Mouse (Mus musculus) common myeloid progenitor, adult 5-6 weeks (primary cell): ENCODE results near the gene Ift52. TPM values are rescaled to one million over a fixed set of nuclear protein-coding genes. Genes with fewer than 3 reads are reported as not detected.

ENCODE experiments used
- ATAC-seq: replicated peaks from 2 replicates; pipeline ENCODE4 v1.8.0; 2016; ENCODE audit warnings: low read depth, mild to moderate bottlenecking, moderate TSS enrichment, inconsistent platforms; ENCODE audit not compliant: poor library complexity, severe bottlenecking
- total RNA-seq: library from RNA; stranded (forward); fragments of 200-1000, 187-1606 nt; gene quantifications from 2 replicates; pipeline ENCODE4 v1.2.3, GENCODE M21; 2017

The Ift52 gene
- 24.3 and 29.8 TPM in 2 replicates for total RNA-seq

DNA sequence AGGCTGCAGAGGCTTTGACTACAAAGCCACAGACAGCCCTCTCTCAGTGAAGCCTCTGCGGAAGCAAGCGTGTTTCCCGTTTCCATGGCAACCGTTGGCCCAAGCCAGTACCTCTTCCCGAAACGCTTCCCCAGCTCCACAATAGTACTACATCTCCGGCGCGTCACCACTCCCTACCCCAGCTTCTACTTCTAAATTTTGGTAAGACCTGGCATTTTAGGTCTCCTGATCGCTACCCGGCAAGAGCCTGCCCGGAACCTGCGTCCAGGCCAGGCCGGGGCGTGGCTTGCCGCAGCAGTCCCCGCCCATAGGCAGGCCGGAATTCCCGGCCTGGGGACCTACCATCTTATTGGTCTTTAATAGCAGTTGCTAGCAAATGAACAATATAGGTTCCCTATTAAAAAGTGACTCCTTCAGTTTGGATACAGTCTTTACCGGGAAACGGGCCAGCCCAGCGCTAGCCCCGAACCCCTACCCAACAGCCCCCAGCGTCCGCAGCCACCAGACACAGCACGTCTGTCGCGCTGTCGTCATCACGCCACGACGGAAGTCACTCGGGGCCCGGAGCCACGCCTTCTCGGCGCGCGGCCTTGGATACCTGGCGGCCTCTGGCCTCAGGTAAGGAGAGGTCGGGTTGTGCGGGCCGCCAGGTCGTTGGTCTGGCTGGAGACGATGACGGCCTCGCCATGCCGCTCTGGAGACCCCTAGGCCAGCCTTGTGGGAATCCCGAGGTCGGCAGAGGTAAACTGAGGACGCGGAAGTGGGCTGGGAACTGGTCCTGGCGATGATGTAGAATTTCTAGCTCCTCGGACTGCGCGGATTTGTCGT, at the start of gene Ift52:
TSS of gene Ift52 (plus strand) at position 439 of the 828 bp plus-strand sequence.
- ATAC-seq = peak; percentile 95

DNA sequence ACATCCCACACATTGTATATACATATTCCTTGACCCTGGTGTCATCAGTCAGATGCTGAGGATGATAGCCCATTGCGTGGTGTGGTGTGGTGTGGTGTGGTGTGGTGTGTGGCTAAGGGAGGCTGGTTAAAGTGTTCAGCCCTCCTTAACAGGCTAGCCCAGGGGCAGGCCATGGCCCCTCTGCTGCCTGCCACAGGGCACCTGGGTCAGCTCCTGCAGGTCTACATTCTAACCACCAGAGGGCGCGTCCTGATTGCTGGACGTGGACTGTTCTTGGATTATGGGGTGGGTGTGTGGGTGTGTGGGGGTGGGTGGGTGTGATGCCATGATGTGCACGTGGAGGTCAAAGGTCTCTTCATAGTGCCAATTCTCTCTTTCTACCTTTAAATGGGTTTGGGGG, 48.8 kb upstream of the Ift52 start:
- ATAC-seq = peak; percentile 84

DNA sequence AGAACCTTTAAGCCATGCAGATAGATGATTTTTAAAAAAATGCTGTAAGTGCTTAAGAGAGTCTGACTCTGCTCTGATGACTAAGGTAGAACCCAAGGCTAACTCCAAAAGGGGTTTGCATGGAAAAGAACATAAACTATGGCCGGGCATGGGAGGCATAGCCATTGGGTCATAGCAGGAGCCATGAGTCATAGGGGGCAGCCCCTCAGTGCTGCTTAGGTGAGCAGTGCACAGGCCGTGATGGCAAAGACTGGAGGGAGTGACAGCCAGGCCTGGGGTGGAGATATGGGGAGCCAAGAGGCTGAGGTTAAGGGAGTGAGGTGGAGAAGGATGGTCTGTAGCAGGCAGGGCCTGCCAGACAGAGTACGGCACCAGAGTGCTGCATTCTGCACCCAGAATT, 48.1 kb upstream of the Ift52 start:
- no peak for ATAC-seq

DNA sequence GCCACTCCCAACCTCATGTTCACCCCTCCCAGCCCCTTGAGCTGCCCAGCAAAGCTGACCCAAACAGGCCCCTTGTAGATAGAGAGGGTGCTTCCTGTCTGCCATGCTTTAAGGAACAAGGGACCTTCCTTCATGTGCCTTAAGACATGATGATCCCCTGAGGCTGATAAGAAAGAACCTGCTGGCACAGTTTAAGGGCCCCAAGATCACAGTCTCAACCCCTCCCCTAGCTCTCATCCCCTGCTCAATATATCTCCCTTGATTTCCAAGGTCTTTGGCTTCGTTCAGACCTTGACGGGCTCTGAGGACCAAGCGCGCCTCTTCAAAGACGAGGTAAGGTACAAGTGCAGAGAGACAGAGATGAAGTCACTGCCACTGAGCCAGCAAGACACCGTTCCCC, 46.3 kb upstream of the Ift52 start:
- no peak for ATAC-seq

DNA sequence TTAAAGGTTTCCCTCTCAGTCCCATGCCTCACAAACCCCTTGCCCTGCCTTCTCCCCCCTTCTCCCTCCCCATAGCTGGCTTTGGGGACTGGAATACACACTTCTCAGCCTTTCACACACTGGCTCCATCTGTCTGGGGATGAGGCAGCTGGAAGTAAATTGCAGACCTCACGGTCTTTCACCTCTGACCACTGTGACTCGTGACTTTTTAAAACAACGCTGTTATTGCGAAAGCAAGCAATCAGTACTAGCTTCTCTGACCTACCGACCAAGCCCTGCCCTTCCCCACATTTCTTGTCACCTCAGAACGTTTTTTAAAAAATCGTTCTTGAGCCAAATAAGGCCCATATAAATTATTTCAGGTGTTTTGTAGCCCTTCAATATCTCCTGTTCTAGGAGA, 44.4 kb upstream of the Ift52 start:
- ATAC-seq = no peak

DNA sequence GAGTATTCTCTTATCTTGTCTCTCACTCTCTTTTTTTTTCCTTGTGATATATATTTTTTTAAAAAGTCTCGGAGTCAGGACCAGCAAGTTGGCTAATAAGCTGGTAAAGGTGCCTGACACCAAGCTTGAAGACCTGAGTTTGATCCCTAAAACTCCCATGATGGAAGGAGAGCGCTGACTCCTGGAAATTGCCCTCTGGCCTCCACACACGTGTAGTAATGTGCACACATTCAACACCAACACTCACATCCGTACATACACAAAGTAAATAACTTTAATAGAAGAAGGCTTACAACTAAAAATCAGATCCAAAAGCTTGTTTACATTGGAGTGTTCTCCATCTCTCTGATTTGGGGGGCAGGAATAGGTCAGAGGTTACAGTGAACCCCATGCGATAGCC, 43.9 kb upstream of the Ift52 start:
- ATAC-seq = no peak

DNA sequence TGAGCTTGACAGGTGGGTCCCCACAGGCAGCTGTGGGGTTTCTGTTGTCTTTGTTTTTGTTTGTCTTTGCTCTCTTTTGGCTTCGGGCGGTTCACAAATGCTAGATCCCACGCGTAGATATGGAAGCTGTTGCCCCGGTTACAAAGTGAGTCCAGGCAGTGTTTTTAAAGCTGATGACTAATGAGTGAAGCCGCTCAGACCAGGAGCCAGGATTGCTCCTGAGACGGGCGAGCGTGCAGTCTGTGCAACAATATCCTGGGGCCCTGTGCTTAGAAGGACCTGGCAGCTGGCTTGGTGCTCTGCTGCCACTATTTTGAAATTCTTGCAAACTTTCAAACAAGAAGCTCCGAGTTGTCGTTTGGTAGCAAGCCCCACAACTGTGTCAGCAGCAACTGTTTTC, 43.5 kb upstream of the Ift52 start:
- no peak for ATAC-seq

DNA sequence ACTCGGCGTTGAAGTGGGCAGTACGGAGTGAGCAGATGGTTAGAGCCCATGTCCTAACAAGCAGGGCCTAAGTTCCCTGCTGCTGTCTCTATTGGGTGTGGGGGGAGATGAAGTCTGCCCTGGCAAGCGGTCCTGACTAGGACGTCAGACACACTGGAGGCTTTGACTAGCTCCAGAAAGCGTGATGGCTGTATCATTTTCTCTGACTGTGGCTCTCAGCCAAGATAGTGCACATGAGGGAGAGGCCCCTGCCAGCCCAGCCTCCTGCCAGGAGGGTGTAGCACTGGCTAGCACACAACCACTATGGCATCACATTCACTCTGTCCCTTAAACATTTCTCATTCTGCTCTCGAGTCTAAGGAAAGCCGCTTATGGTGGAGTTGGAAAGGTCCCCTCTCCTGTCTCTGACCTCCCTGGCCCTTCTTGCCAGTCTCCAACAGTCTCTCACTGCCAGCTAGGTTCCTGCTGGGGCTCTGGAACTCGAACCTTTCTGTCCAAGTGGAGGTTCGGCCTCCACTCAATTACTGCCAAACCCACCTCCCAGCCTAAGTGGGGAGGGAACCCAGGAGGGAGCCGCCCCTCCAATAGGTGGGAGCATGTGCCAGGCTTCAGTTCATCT, 41.9 kb upstream of the Ift52 start:
- no peak for ATAC-seq

DNA sequence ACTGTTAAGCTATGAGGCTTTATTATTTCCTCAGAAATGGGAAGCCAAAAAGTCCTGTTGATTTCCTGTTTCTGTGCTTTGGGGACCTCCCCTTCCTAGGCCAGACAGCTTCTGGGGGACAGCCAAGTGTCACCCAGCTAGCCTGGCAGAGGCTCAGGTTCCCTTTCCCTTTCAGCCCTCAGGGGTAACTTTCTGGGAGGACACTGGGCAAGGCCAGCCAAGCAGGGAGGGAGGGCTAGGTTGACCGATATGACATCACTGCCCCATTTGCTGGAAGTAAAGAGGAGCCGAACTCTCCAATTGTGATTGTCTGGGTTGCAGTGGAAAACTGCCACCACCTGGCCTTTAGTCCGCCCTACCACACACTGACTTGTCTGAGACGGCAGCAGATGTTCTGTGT, 41.2 kb upstream of the Ift52 start:
- ATAC-seq = peak; percentile 88

DNA sequence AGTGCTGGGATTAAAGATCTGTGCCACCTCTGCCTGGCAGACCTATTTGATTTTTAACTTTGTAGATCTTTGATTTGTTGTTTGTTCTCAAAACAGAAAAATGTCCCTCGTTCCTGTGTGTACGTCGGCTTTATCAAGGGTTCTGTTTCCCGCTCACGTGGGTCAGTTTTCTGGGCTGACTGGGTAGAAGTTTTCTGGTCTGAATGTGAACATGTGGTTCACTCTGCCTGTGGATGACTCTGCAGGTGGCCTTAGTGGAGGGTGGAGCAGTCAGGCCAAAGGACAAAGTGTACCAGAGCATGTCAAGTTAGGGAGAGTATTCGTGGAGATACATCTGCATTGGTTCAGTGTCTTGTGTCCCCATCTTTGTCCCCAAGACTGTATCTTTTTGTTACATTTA, 32.8 kb upstream of the Ift52 start:
- no peak for ATAC-seq

DNA sequence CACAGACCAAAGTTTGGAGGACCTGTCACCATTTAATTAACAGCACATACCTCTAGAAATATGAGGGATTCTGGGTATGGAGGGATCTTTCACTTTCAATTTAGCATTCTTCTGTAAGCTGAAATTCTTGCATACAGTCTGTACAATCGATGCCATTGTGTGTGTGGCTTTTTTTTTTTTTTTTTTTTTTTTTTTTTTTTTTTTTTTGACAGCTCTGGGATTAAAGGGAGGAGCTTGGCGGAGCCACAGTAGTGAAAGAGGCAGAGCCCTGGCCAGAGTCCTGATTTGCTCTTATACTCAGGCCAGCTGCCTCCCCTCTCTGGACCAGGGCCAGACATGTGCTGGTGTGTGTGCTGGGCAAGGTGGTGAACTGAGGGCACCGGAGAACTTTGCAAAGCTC, 31.2 kb upstream of the Ift52 start:
- ATAC-seq = no peak

DNA sequence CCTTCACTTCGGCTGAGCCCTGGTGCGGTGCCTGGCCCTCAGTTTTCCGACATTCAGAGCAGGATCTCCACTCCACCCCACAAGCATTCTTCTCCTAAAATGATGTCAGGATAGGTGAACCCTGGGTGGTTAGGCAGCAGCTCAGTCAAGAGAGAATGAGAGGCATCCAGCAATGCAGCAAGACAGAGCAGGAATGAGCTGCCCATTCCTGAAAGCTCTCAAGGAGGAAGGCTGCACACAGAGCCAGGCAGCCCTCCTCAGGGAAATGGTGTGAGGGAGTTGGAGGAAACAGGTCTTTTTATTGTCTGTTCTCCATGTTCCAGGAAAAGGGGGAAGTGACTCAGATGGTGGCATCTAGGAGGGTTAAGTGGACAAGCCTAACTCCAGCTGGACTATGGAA, 30.4 kb upstream of the Ift52 start:
- no peak for ATAC-seq

DNA sequence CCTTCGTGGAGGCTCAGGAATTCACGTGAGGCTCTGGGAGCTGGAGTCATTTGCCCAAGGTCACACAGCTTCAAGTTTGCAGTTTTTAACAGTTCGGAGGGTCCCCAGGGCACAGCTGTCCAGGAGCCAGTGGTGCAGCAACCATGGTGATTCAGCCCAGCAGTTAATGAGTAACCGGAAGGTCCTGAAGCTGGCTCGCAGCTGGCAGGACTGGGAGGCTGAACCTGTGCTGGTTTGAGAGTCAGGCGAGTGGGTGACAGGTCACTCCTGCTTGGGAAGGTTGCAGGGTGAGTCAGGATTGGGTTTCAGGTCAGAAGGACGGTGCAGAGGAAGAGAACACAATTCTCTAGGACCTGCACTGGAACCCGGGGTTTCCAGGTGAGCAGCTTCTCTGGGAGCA, 29.9 kb upstream of the Ift52 start, which contains the start of gene Sgk2:
TSS of gene Sgk2 (plus strand) at position 113 of the 400 bp plus-strand sequence.
- ATAC-seq = no peak

DNA sequence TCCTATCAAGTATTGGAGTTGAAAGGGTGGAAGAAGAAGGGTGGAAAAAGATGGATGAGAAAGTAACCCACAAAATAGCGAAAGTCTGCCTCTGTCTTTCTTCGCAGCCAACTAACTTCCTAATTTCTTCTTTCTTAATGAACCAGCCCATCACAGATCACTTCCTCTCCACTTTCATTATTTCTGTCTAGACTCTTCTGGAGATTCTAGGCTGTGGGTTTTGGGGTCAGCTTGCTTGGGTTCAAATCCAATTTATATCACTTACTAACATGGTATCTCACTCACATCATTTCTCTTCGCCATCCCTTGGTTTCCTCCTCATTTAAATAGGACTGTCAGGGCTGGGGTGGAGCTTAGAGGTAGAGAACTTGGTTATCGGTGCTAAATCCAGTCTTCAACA, 28.9 kb upstream of the Ift52 start:
- ATAC-seq = 0 out of 2 replicates have a peak, but pooled peaks have one; percentile 22

DNA sequence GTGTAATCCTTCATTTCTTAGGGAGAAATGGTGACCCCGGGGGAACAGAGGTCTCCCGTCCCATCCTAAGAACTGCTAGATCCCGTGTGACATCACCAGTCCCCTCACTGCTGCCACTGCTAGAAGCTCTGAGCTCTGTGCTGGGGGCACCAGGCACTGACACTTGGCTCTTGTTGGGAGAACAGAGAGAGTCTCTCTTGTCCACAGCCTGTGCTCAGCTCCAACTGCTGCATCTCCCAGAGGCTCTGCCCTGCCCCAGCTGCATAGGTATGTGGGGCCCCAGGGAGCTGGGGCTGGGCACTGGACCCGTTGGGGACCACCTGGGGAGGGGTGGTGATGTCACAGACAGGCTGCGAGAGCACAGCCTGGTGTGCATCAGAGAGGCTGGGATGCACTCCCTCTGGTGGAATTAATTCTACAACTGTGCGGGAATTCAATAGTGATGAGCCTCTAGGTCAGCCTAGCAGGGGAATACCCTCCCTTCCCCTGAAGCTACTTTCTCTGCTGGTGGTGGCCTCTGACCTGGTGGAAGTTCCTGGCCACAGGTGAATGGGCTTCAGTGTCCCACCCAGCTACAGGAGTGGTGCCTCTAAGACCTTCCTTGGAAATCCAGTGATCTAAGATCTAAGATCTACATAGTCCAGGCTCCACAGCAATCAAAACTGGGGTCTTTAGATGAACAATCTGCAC, 25.6 kb upstream of the Ift52 start:
- no peak; the same call in 1 of the 2 replicates for ATAC-seq

DNA sequence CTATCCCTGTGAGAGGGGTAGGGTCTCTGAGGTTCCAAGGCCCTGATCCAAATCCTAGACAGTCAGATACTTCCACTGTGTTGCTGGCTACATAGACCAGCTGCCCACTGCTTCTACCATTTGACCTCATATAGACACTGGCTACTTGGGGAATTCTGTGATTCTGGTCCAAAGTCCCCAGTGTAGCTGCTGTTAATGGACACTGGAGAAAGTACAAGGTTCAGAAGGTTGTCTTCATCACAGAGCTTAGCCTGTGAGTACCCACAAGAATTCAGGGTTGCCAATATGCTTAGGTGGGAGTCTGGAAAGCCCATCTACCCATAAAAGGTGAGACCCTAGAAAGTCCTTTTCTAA, 25.1 kb upstream of the Ift52 start:
- ATAC-seq = no peak

DNA sequence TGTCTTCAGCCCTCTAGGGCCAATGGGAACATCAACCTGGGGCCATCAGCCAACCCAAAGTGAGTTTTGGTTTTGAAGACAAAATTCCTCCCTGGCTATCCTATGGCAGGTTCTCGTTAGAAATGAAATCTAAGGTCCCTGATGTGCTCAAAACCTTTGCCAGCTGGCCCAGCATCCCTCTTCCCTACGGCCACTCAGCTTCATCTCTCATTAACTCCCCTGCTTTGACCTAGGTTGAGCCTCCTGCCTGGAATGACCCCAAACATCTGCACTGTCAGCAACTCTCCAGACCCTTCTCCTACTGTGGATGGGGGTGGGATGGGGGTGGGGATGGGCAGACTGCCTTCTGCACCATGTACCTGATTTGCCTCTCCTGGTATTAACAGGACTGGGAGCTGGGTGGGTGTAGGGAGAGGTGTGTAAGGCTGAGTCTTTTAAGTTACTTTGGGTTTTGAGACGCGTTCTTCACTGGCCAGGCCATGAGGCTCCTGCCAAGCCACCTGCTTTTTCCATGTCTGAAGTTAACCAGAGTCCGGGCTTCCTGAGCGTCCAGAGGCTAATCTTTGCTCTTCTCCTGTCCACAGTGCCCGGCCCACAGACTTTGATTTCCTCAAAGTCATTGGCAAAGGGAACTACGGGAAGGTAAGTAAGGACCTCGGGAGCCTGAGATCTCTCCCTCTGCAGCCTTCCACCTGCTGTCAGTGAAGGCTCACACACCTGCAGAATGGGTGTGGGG, 23.1 kb upstream of the Ift52 start:
- ATAC-seq = no peak

DNA sequence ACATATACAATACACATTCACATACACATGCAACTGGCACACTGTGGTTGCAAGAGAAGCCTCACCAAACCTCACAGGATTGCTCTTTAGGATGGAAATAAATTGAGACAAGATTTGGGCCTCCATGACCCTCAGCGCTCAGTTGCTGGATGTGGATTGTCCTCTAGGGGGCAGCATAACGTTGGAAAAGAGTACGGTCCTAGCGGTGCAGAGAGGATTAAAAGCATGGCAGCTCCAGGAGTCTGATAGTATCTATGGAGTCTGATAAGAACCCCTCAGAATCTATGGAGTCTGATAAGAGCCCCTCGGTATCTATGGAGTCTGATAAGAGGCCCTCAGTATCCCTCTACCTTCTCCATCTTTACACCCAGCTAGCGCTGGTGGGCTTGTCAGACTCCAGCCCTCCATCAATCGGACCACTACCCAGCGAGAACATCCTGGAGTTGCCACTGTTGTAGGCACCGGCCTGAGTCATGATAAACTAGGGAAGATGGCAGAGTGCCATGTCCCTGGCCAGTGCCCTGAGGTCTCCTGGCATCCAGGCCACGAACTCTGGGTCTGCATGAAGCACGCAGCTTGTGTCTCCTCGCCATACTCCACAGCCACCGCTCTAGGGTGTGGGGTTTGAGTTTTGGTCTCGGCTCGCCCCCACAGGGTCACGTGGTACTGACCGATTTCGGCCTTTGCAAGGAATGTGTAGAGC, 18.5 kb upstream of the Ift52 start:
- peak; percentile 84 for ATAC-seq

DNA sequence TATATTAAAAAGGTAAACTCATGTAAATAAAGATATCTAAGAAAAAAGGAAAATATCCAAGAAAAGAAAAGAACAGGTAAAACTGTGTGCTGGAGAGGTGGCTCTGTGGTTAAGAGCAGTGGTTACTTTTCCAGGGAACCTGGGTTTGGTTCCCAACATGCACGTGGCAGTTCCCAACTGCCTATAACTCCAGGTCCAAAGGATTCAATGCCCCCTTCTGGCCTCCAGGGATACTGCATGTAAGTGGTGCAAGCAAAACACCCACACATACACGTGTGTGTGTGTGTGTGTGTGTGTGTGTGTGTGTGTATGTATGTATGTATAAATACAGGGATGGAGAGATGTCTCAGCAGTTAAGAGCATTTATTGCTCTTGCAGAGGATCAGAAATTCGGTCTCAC, 17.4 kb upstream of the Ift52 start:
- peak; percentile 55; the same call in 1 of the 2 replicates for ATAC-seq

DNA sequence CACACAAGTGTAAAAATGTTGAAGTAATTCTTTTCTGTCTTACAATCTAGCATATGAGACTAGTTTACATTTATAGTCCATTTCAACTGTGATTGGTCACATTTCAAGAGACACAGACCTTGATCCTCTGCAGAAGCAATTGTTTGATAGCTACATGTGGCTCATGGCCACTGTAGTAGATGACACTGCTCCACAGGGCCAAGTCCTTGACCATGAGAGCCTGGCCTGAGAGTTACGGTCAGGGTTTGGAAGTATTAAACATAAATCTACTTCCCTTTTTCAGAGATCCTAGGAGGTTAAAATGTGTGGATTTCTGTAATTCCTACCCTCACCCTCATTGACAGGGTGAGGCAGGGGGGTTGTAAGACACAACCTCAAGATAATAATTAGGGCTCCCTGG, 16.1 kb upstream of the Ift52 start:
- ATAC-seq = no peak
